Mouse (Mus musculus) fat pad, adult 2 months (tissue): ENCODE results near the gene Zbtb48.

Source experiments
- DNase-seq: peaks from one replicate; pipeline ENCODE4 v3.0.0-alpha.2; 2011; ENCODE audit warnings: low read depth, low spot score; ENCODE audit errors: extremely low read depth

Zbtb48 gene

GRCm38 (mm10) chr4:152006137-152006536, 21.3 kb downstream of the Zbtb48 start:
- no peak for DNase-seq

- no peak for DNase-seq
Measured at GRCm38 (mm10) chr4:152002063-152002462, 25.4 kb downstream of the Zbtb48 start.

GRCm38 (mm10) chr4:152001335-152001734, 26.1 kb downstream of the Zbtb48 start:
- no peak for DNase-seq

DNA sequence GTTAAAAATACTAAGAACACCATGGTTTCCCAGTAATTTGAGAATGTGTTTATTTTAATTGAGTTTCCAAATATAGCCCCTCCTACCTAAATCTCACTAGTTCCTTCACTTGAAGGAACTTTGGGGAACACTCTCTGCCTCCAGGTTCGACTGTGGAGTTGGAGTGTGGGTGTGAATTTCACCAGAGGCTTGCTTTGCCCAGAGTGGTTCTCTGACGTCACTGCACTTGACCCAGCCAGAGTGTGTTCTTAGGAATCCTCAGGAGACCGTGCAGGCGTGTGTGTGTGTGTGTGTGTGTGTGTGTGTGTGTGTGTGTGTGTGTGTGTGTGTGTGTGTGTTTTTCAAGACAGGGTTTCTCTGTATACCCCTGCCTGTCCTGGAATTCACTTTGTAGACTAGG, 26.6 kb downstream of the Zbtb48 start:
- DNase-seq: no peak

DNA sequence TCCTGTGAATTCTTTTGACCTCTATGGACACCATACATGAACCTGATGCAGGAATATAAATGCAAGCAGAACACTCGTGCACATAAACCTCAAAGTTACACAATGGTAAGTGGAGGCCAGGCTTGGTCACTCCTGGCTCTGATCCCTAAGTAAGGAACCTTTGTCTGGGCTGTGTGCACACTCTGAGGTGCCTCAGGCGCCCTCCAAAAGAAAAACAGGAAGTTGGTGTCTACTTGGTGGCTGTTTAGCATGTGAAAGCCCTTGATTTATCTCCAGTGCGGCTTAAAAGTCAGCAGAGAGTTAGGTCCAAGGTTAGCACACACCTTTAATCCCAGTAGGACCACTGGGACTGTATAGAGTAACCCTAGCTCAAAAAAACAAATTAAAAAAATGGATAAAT, 28.0 kb downstream of the Zbtb48 start:
- no peak for DNase-seq

DNA sequence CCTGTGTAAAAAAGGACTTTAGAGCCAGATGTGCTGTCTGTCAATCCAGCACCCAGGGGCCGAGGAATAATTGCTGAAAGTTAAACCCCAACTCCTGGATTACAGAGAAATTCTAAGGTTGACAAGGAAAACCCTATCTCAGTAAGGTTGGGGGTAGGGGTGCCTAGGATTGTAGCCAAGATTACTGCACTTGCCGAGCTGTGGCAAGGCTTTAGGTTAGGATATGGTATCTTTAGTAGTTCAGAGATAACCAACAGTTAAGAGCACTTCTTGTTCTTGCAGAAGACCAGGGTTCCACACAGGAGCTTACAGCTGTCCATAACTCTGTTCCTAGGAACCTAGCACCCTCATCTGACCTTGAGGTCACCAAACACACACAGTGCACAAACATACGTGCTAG, 29.8 kb downstream of the Zbtb48 start:
- DNase-seq: no peak

GRCm38 (mm10) chr4:151996951-151997222, 30.6 kb downstream of the Zbtb48 start:
- DNase-seq: no peak

DNA sequence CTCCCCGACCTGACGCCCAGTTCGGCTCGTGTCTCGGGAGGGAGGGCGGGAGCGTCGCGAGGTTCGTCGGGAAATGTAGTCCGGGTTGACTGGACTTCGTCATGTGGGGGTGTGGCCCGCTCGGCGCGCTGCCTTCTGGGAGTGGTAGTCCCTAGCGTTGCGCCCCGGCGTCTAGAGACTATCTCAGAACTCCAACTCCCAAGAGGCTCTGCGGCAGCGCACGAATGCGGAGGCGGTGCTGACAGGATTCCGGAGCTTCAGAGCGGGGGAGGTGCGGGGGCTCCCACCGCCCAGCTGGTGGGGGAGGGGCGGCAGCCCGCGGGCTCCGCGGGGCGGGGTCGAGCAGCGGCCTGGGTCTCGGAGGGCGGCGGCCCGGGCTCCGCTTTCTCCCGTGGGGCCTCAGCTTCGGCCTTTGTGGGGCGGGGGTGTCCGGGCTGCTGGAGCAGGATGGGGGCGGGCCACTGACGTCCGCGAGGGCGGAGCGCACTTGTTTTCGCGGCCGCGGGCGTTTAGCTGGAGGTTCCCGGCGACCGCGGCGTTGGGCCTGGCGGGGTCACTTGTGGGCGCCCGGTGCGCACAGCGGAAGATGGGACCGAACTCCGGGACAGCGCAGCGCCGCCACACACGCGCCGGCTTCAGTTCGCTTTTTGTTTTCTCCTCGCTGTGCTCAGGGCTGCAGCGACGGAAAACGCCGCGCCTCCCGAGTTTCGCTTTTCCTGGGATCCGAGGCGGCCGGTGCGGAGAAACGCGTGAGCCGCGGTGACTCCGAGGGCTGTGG, 31.1 kb downstream of the Zbtb48 start, which contains the start of gene Phf13:
TSS of gene Phf13 (minus strand) at position 86 of the 778 bp plus-strand sequence.
- peak; percentile 82 for DNase-seq

- no peak for DNase-seq
Measured at GRCm38 (mm10) chr4:151995371-151996172, 31.9 kb downstream of the Zbtb48 start.

GRCm38 (mm10) chr4:151994228-151995171, 33.0 kb downstream of the Zbtb48 start:
- no peak for DNase-seq

DNA sequence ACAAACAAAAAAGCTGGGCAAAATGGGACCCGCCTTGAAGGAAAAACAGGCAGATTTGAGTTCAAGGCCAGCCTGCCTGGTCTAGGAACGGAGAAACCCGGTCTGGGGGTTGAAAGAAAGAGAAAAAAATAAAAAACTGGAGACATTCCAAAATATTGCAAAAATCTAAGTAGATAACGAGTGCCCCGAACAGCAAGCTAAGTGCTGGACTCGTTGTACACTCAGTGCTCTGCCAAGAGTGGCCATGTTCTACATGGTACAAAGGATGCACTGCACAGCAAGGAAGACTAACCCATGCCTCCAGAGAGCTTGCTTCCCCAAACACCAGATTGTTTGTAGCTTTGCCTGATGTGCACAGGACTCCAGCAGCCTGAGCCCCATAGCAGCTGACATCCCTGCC, 34.4 kb downstream of the Zbtb48 start:
- no peak for DNase-seq

GRCm38 (mm10) chr4:151992091-151992490, 35.4 kb downstream of the Zbtb48 start:
- no peak for DNase-seq

GRCm38 (mm10) chr4:151989110-151989488, 38.4 kb downstream of the Zbtb48 start:
- no peak for DNase-seq

DNA sequence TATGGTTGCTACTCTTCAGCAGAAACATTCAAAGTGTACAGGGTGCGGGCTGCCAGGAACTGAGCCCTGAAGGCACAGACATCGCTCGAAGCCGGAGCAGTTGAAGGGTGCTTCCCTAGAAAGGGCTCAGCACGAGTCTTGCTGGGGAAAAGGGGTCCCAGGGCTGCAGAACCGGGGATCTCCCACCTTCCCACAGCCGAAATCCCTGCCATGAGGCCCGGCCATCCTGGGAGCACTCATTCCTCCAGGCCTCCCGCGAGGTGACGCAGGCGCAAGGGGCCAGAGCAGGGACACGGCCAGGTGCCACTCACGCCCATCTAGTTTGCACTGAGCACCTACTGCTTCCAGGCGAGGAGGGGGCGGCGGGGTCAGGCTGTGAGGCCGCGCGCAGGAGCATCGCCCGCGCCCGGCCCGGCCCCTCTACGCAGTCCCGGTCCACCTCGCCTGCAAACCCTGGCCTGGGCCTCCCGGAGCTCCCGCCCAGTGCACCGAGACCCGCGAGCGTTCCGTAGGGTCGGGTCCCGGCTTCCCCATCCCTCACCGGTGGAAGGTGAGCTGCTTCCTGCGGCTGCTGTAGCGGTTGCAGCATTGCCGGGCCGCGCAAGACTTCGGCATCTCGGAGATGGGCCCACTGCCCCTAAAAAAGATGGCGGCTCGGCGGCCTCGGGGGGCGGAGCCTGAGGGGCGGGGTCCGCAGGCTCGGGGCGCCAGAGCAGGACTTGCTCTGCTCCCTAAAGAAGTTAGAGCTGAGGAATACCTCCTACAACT, 38.9 kb downstream of the Zbtb48 start, which contains the start of gene Thap3:
TSS of gene Thap3 (minus strand) at position 656 of the 768 bp plus-strand sequence.
- DNase-seq: no peak

DNA sequence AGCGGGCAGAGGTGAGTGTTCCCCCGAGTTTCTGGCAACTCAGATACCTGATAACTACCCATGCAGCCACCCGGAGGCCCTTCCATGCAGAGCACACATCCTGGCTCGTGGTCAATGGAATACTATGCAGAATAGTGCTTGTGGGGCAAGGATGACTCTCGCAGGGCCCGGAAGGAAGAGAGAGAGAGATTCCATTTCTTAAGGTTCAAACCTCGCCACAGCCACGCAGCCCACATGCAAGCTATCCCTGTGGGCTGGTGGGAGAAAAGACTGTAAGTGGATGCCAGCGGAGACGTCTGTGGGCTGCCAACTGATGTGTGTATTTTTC, 39.5 kb downstream of the Zbtb48 start:
- no peak for DNase-seq

DNA sequence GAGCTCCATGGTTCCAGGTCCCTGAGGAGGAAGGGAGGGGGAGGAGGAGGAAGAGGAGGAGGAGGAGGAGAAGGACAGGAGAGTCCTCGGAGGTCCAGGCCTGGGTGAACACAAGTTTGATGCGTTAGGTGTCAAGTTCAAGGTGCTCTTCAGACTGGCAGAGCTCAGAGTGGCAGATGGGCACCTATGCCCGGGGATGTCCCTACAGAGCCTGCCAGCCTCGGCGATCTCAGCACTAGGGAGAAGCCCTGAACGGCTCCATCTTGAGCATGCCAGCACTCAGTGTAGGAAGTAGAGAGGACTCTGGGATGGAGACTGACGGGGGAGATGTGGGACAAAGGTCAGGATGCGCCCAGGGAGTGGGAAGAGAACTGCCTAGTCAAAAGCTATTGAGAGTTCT, 40.8 kb downstream of the Zbtb48 start:
- DNase-seq: no peak

DNA sequence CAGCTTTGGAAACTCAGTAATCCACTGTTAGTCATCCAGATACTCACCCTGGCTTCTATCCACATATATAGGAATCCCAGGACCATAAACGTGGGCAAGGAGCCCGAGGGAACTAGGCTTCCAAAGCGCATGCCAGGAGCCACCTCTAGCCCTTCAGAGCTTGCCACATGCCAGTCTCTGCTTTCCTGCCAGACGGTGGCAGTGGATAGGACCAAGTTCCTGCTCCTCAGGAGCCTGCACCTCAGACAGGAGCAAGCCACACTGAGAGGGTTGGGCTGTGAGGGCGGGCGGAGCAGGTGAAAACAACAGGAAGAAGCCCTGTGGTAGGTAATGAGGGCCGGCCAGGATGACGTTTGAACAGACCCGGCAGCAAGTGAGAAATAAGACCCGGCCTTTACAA, 41.6 kb downstream of the Zbtb48 start:
- DNase-seq: peak; percentile 47

DNA sequence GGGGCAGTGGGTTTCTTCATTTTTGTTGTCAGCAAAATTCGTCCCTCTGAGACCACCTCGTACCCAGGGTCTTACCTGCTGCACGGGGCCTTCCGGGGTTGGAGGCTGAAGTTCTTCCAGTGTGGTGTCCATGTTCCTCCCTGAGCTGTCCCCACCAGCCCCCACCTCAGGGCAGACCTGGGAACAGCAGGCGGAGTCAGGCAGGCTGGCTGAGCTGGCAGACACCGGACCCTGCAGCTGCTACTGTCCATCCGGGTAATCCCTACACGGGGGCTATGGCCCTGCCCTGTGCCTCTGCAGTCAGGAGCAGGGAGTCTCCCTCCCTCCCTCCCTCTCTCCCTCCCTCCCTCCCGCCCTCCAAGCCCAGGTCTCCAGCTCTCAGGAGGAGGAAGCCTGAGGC, 43.9 kb downstream of the Zbtb48 start:
- DNase-seq: no peak

GRCm38 (mm10) chr4:151983043-151983442, 44.4 kb downstream of the Zbtb48 start:
- DNase-seq: no peak

GRCm38 (mm10) chr4:151981363-151981762, 46.1 kb downstream of the Zbtb48 start:
- no peak for DNase-seq

- DNase-seq: no peak
Measured at GRCm38 (mm10) chr4:151980699-151981098, 46.8 kb downstream of the Zbtb48 start.
